Mouse (Mus musculus): ENCODE measurements around the gene Lypd6b.

DNA sequence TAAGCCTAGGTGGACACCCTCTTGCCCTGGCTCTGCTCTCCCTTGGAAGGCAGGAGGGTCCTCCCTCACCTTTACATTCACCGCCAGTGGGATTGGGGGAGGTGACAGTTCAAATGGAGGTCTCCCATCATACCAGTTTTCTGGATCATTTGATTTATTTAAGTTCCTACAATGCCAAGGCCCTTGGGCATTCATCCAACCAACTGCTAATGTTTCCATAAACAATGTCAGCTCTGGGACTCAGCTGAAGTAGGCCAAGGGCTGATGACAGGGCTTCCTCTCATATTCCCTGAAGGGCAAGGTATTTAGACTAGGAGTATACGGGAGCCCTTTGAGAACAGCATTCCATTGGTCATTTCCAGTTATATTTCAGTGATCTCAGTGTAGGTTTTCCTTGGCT, 170.0 kb downstream of the Lypd6b start:
- no peak for TF ChIP-seq CTCF (IDR thresholded peaks at IDR 0.05; ENCODE audit: borderline replicate concordance, insufficient read depth, low read depth, low read length)
- no peak for TF ChIP-seq POLR2A (IDR thresholded peaks at IDR 0.05; ENCODE audit: borderline replicate concordance, insufficient read depth, low read length)

Data from cerebellum, adult 2 months (tissue).